Mouse (Mus musculus) T-helper 1 cell (primary cell): ENCODE data around the gene Vgll4.

Source experiments
- in situ Hi-C: fragments of 300-600 bp; cut with MboI, MseI; formaldehyde crosslinking; loops from one replicate; pipeline ENCODE4 v1.15.1; 2025; ENCODE audit warnings: high pct_unique_total_duplicates

Vgll4 gene

DNA sequence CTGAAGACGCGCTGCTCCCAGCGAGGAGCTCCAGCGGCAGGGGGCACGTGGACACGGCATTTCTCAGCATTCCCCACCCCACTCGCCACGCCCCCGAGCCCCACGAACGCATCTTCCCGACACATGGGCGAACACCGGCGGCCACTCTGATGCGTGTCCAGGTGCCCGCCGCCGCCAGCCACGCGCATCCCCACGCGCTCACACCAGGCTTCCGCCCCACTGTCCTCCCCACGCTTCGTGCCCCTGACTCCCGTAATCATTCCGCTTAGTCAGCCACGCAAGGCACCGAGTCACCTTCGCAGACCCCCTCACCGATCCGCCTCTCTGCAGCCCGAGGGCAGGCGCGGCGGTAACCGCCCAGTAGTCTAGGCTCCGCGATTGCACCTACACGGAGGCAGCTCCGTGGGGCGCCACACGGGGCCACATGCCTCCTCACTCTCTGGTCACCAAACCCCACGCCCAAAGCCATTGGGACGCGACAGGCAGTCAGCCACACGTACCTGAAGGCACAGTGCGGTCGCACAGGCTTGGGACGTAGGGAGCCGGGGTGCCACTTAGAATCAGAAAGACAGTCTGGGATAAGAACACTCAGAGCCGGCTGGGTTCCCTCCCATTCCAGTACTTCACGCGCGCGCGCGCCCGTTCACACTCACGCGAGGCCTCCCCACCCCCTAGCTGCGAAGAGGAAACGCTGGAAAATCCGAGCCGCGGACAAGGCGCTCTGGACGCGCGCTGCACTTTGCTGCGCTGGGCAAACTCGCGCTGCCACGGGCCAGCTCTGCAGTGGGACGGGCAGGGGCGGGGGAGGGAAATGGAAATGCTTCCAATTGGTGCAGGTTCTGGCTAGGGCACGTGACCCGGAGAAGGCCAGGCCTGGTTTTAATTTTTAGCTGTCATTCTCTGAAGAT, at the start of gene Vgll4:
TSS of gene Vgll4 (minus strand) at position 782 of the 908 bp plus-strand sequence.
- in situ Hi-C loops = no loop called here

DNA sequence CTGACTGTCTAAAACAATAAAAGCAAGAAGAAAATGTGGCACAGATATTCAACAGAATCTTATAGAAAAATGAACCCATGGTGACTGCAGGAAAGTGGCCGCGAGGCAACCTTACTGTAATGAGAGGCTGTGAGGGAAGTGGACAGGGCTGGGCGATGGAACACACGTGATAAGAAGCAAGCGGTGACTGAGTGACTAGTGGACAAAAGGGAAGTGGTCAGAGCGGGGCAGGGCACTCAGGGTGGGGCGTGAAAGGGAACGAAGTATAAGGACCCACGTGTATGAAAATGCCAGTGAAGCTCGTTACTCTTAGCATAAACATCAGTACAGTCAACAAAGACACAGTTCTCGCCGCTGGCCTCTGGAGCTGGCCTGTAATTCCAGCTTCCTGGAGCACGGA, 45.7 kb upstream of the Vgll4 start:
- in situ Hi-C loops = no loop called here

DNA sequence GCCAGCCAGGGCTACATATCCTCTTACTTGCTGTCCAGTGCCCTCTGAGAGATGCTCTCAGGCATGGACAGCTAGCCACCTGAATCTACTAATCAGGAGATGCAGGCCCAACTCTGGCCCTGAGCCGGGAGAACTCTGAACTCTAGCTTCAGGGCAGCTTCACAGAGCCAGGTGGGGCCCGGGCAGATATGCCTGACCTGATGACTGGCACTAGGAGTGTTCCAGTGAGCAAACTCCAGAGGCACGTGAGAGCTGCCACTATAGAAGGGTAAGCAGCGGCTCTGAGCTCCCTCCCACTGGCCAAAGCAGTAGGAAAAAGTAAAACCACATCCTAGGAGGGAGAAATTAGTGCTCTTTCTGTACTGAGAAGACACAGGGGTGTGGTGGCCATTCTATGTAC, 43.8 kb upstream of the Vgll4 start:
- in situ Hi-C loops = no loop called here

DNA sequence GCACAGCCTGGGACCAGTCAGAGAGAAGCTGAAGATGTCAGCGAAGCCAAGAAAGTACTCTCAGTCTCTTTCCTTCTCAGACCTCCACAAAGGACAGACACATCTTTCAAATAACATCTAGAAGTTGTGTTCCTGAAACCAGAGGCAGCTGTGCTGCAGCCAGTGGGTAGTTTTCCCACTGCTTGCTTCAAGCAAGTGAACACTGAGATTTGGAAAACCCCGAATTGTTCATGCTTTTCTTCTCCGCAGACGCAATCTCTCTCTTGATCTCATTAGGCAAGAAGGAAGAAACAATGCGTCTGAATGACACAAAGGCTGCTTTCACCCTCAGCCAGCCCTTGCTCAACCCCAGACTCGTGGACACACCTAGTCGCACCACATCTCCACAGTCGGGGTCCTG, 42.0 kb upstream of the Vgll4 start:
- in situ Hi-C loops = no loop called here

DNA sequence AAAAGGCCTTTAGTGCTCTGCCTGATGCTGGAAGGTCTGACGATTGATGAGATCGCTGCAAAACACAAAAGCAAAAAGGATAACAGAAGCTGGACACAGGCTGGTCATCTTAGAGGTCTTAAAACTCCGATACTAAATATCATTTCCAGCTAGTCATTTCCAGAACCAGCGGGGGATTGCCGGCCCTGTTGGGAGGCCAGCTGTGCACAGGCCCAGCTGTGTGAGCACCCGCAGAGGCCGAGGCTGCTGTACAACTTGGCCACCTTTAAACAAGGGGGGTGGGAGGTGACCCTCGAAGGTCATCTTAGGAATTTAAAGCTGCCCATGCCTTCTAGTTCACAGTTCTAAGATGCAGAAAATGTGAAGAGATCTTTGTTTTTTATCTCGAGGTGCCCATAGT, 41.0 kb upstream of the Vgll4 start:
- in situ Hi-C loops = no loop called here

DNA sequence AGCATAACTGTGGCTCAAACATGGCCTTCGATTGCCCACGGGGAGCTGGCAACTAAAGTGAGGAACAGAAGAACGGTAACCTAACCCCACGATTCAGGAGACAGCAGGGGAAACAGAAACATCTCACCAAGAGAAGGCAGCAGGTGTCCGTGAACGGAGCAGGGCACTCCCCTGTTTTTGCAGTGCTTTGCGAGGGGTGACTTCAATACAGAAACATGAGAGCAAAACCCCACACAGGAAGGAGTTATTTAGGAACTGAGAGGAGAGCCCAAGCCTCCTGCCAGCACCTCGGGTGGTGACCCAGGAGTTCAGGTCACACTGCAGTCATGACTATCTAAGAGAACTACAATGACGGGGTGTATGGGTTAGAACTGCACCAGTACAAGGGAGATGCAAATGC, 40.5 kb upstream of the Vgll4 start:
- in situ Hi-C loops = no loop called here

DNA sequence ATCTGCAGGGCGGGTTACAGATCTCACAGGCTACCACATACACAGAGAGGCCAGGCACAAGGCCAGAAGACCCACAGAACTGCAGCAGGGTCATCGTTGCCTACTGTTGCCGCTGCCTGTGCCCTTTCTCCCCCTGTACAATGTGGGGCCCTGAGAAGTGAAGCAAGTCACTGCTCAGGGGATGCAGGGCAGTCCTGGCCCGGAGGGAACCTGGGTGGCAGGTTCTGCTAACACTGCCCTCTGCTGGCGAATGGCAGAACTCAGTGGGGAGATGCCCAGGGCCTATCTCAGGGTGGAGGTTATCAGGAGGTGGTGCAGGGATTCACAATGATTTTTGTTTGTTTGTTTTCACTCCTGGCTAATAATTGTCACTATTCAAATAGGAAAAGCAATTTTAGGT, 37.9 kb upstream of the Vgll4 start:
- in situ Hi-C loops = loop anchor here (5.0 kb wide), 1 partner anchor 80 kb away; no protein-coding TSS in a partner anchor

DNA sequence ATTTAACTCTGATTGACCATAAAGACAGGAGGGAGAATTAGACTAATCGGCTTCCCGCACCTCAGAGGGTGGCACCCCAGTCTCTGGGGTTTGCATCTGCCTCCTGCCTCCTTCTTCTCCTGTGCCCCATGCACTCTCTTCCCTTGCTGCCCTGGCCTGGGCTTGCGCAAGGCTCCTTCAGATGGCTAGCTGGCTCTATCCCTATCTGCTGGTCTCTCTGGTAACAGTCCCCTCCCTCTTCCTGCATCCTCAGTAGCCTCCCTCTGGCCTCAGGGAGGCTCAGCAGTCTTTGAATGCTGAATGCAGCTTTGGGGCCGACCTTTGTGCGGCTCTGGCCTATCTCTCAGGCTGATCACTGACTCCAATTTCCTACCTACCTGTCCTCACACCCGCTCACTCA, 37.2 kb upstream of the Vgll4 start:
- in situ Hi-C loops = loop anchor here (5.0 kb wide), 1 partner anchor 80 kb away; no protein-coding TSS in a partner anchor

DNA sequence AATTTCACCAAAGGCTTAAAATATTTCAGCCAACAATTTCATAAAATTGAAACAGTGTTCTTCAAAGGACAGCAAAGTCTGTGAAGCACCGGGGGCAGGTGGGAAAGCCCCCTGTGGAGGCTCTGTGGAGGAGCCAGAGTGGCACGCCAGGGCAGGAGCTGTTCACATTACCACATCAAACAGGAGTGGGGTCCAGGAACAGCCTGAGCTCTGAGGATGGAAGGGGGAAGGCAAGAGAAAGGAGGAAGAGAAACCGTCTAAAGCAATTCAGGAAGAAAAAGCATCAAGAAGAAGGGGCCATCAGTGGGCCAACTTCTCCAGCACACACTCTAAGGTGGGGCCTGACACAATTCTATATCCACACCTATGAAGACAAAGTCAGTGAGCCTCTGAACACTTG, 36.3 kb upstream of the Vgll4 start:
- in situ Hi-C loops = loop anchor here (5.0 kb wide), 1 partner anchor 79 kb away; no protein-coding TSS in a partner anchor

DNA sequence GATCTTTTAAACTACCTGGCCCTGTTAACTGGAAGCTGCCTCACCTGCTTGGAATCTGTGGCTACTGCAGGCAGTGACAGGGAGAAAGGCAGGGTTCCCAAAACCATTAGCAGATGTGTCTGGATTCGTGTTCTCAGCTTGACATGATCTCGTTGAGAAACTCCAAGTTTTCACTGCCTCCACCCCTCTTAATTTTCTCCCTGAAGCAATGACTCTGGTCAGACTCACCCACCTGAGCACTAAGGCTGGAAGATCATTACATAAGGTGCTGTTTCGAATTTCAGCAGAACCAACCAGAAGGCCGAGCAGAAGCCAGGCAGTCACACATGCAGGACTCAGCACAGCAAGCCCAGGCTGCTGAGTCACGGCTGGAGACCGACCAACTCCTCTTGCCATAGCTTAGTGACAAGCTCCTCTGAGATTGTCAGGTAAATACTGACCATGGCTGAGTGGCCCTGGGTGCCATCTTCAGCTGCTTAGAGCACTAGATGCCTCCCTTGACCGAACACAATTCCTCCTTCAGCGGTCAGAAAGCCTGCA, 35.6 kb upstream of the Vgll4 start:
- in situ Hi-C loops = loop anchor here (5.0 kb wide), 1 partner anchor 78 kb away; no protein-coding TSS in a partner anchor

DNA sequence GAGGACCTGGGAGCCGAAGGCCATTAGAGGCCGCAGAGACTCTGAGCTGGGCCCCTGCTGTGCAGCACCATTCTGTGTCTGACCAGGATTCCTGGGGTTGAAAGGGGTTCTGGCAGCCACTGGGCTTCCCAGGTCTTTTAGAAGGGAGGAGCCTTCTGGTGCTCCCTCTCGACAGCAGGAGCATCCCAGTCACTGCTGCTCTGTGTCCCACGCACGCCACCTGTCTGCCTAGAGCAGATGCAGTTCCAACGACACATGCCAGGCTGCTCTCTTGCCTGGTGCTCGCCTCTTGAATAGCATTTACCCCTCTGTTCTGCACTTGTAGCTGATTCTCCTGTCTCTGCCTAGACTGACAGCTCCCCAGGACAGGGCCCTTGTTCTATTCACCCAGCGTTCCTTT, 34.8 kb upstream of the Vgll4 start:
- in situ Hi-C loops = loop anchor here (5.0 kb wide), 1 partner anchor 77 kb away; no protein-coding TSS in a partner anchor

DNA sequence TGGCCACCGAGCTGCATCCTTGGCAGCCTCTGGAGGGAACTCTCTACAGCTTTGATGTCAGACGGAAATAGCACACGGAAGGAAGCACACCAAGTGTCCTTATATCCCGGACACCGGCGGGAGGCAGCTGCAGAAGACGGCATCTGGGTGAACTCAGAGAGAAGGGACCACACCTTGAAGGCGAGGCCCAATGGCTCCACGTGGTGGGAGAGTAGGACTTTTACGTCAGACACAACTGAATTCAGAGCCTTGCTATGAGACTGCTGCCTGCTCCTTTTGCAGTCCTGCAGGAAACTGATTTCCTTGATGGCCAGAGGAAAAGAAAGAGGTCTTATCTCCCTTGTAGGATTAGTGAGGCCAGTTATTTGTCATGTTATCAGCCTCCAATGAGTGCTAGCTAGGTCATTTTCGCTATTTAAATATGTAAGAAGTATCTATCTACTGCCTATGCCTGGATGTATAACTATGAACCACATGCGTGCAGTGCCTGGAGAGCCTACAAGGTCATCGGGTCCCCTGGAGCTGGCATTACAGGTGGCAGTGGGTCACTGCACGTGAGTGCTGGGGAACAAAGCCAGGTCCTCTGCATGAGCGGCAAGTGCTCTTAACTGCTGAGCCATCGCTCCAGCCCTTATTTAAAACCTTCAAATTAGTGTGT, 28.7 kb upstream of the Vgll4 start:
- in situ Hi-C loops = no loop called here

DNA sequence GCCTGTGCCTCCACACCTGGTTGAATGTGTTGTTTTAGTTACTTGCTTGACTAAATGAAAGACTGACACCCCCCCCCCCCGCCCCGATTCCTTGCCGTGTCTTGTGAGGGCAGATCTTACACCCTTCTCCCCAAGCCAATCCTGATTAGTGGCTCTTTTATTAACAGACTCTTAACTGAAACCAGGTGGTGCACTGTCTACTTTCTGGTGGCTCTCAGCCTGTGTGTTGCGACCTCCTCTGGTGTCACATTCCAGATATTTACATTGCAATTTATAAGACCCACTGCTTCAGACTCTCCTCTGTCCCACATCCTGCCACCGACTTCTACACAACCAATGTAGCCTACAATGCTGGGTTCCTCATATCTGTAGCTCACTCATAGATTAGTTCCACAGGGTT, 27.7 kb upstream of the Vgll4 start:
- in situ Hi-C loops = no loop called here

DNA sequence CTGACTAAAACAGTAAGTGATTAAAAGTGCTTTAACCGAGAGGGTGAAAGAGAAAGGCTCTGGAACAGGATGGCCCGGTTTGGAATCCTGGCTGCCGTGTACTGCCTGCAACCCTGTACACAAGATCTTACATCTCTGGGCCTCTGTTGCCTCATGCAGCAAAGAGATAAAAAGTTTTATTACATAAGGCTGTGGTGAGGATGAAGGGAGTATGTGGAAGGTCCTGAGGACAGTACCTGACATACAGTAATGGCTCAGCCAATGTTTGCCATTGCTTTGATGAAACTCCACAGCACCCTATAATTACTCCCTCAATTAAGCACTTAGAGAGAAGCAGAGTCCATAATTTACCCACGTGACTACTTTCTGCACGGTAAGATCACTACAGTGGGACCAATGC, 27.1 kb upstream of the Vgll4 start:
- in situ Hi-C loops = no loop called here

DNA sequence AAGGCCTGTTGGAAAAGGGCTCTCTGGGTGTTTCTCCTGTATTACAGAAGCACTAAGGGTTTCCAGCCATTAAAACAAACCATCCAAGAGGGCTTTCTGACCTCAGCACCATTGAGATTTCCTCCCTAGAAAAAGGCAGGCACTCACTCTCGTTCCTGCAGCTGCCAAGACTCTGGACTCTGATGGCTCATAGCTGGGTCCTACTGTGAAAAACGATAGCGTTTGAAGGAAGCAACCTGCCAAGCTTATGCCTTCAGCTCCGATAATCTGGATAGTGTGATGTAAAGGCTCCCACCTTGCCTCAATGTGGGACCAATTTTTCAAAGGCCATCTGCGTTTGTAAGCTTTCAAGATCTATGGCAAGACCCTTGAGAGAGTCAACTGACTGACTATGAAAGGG, 24.3 kb upstream of the Vgll4 start:
- in situ Hi-C loops = no loop called here

DNA sequence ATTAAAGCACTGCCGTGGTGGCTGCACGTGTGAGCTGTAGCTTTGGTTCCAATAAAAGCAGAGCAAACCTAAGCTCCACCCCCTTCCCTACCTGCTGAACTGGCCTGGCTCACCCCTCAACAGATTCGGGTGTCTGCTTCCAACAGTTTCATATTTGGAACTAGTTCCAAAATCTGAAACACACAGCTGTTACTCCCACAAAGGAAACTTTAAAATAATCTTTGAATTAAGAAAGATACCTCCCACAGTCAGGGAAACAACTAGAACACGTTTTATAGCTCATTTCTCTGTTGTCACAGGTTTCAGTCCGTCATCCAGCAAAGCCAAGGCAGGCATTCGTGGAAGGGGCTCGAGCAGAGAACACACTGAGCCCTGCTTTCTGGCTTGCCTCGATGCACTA, 23.9 kb upstream of the Vgll4 start:
- in situ Hi-C loops = no loop called here

DNA sequence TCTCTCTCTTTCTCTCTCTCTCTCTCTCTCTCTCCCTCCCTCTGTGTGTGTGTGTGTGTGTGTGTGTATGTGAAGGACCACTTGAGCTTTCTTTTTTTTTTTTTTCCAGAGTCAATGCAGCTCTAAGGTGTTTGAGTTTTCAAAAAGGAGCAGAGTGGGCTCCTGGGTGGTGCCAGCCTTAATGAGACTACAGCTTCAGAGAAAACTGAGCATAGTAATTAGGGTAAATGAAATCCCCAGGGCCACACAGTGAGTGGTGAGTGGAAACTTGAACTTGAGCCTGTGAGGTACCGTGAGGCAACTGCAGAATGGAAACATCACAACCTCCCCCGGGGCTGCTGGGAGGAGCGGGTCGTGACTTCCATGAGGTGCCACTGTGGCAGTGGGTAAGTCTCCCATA, 22.1 kb upstream of the Vgll4 start:
- in situ Hi-C loops = no loop called here

DNA sequence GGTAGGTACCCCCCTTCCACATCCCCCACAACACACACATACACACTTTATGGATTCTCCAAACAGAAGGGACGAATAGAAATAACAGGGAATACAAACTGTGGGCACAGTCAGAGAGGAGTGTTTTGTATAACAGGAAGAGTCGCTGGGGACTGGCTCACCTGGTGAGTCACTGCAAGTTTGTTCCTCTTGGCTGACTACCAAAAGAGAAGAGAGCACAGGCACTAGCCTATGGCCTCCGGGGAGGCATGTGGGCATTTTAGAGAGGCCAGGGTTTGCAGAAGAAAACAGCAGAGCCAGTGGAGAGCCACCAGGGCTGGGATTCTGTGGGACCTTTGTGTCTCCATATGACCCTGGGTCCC, 18.8 kb upstream of the Vgll4 start:
- in situ Hi-C loops = no loop called here

DNA sequence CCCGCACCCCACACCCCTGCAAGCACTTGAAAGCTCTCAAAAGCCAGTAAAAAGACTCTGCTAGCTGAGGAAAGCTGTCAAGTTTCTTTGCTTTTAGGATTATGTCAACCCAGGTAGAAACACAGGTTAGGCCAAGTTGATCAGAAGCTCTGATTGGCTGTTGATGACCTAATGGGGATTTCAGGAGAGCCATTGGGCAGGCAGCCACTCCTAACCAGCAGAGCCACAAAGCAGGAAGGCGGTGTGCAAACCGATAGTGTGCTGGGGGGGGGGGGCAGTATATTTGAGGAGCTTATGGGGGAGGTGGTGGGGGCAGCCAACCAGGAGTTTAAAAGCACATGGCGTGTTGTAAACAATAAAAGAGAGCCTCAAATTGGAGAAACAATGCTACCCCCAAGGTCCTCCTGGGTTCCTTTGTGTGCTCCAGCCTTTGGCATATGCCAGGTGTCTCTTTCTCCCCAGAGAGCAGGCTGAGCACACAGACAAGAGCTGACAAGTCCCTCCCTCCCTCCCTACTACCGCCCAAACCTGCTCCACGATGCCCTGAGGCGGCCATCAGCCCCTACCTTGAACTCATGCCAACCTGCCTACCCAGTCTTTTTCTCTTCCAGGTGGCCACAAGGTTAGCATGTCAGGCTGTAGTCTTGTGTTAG, 18.3 kb upstream of the Vgll4 start:
- in situ Hi-C loops = no loop called here

DNA sequence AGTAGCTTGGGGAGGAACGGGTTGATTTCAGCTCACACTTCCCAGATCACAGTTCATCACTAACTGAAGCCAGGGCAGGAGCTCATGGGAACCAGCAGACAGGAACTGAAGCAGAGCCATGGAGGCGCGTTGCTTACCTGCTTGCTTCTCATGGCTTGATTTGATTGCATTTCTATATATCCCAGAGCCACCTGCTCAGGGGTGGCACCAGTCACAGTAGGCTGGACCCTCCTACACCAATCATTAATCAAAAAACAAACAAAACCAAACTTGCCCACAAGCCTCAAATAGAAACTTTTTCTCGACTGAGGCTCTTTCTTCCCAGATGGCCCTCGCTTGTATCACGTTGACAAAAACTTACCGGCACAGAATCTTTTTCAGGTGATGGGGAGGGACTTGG, 12.9 kb upstream of the Vgll4 start:
- in situ Hi-C loops = no loop called here

DNA sequence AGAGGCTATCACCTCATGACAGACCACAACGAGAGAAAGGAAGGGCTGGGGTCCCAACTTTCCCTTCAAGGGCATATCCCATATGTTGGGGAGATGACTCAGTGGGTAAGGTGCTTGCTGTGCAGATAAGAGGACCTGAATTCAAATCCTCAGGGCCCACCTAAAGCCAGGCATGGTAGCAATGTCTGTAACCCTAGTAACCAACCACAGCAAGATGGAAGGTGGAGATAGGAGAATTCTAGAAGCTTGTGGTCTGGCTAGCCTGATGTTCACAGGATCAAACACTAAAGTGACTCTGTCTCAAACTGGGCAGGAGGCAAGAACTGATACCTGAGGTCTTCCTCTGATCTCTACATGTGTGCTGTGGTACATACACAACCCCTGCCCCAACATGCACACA, 9.9 kb upstream of the Vgll4 start:
- in situ Hi-C loops = no loop called here

DNA sequence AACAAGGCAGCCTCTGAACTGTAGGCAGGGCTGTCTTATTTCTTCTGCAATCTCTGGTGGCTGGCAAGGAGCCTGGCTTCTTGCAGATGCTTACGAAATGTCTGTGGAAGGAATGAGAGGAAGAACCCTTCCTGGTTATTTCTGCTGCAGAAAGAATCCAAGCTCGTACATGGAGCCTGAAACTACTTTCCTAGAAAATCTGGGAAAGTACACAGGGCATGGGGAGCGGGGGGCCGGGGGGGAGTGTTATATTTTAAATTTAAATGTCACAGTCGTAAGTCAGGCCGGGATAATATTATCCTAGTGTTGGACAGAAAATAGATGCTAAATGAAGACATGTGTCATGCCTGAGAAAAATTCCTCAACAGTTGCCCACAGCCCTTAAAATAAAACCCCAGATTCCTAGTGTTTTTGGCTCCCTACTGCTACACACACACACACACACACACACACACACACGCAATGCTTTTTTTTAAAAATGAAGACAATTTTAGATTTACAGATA, 7.2 kb upstream of the Vgll4 start:
- in situ Hi-C loops = no loop called here
